Mouse (Mus musculus) embryonic stem cell, embryonic (primary cell): ENCODE results near the gene Xylt1.

Experiments used
- CTCF ChIA-PET, 4 experiments: fragments of 300-600 bp in 2 of 4; fragments of 350-600 bp in 2 of 4; sonication (Branson Sonifier 250); formaldehyde crosslinking; loops; one replicate each; lab custom pipeline; 2022; ENCODE audit warnings: inconsistent platforms in 2 of 4; lab: Charles Lee
- POLR2A ChIA-PET, 4 experiments: fragments of 300-600 bp in 2 of 4; fragments of 350-600 bp in 2 of 4; sonication (Branson Sonifier 250); formaldehyde crosslinking; loops; one replicate each; lab custom pipeline; 2022; ENCODE audit warnings: antibody characterized with exemption in 4 of 4, inconsistent platforms in 1 of 4; lab: Charles Lee

The Xylt1 gene

GRCm38 (mm10) chr7:117380418-117381187 is at the start of gene Xylt1:
Gene Xylt1, plus strand, starts transcription at chr7:117380979.
- CTCF ChIA-PET = interaction anchor here in 1 of 4 experiments (1.5 kb wide), 1 partner anchor 679 kb away, joined by 4 read pairs; no protein-coding TSS in a partner anchor

GRCm38 (mm10) chr7:117333936-117334335 is 46.8 kb upstream of the Xylt1 start:
- ChIA-PET CTCF (interaction anchor here in 2 of 4 experiments (0.6 kb wide), 2 partner anchors 338 to 723 kb away, joined by 6 read pairs; no protein-coding TSS in a partner anchor), POLR2A (no interaction called here)

More at GRCm38 (mm10) chr7:117380418-117381187, at the start of gene Xylt1:
- POLR2A ChIA-PET = interaction anchor here in 1 of 4 experiments (1.1 kb wide), 1 partner anchor 936 kb away, joined by 3 read pairs; no protein-coding TSS in a partner anchor

GRCm38 (mm10) chr7:117356316-117356715 is 24.5 kb upstream of the Xylt1 start:
- ChIA-PET POLR2A (no interaction called here), CTCF (no interaction called here)

GRCm38 (mm10) chr7:117357425-117358194 is 23.2 kb upstream of the Xylt1 start:
- POLR2A ChIA-PET = no interaction called here
- CTCF ChIA-PET = no interaction called here

- ChIA-PET CTCF (no interaction called here), POLR2A (interaction anchor here in 1 of 4 experiments (0.7 kb wide), 1 partner anchor 253 kb away, joined by 3 read pairs; no protein-coding TSS in a partner anchor)
Measured at GRCm38 (mm10) chr7:117361281-117361680, 19.5 kb upstream of the Xylt1 start.

GRCm38 (mm10) chr7:117362493-117362892 is 18.3 kb upstream of the Xylt1 start:
- POLR2A ChIA-PET = interaction anchor here in 2 of 4 experiments (0.6 kb wide), 2 partner anchors 9 to 188 kb away, joined by 3 to 4 read pairs; no protein-coding TSS in a partner anchor
- CTCF ChIA-PET = no interaction called here

- CTCF ChIA-PET = no interaction called here
- POLR2A ChIA-PET = no interaction called here
Measured at GRCm38 (mm10) chr7:117368647-117369289, 12.0 kb upstream of the Xylt1 start.

- ChIA-PET POLR2A (no interaction called here), CTCF (no interaction called here)
Measured at GRCm38 (mm10) chr7:117369290-117369941, 11.4 kb upstream of the Xylt1 start.

GRCm38 (mm10) chr7:117375886-117376309 is 4.9 kb upstream of the Xylt1 start:
- ChIA-PET CTCF (interaction anchor here in 2 of 4 experiments (0.6 to 1.2 kb wide), 5 partner anchors 54 to 674 kb away, joined by 3 to 5 read pairs (median 4); no protein-coding TSS in a partner anchor), POLR2A (no interaction called here)

- ChIA-PET CTCF (interaction anchor here (0.6 to 0.9 kb wide), 4 partner anchors 40 to 676 kb away, joined by 3 read pairs; no protein-coding TSS in a partner anchor), POLR2A (interaction anchor here in 2 of 4 experiments (0.6 to 0.7 kb wide), 2 partner anchors 76 to 532 kb away, joined by 3 to 5 read pairs; no protein-coding TSS in a partner anchor)
Measured at GRCm38 (mm10) chr7:117377138-117377537, 3.6 kb upstream of the Xylt1 start.

GRCm38 (mm10) chr7:117380036-117380417 is 752 bp upstream of the Xylt1 start:
- CTCF ChIA-PET = interaction anchor here in 1 of 4 experiments (1.5 kb wide), 1 partner anchor 678 kb away, joined by 4 read pairs; no protein-coding TSS in a partner anchor
- POLR2A ChIA-PET = interaction anchor here in 2 of 4 experiments (0.7 to 1.1 kb wide), 3 partner anchors 28 to 1214 kb away, joined by 3 to 5 read pairs (median 3); no protein-coding TSS in a partner anchor

- CTCF ChIA-PET = interaction anchor here in 1 of 4 experiments (0.5 kb wide), 1 partner anchor 676 kb away, joined by 3 read pairs; no protein-coding TSS in a partner anchor
Measured at GRCm38 (mm10) chr7:117381188-117381981, 606 bp downstream of the Xylt1 start.

GRCm38 (mm10) chr7:117382006-117382405 is 1.2 kb downstream of the Xylt1 start:
- POLR2A ChIA-PET = interaction anchor here in 3 of 4 experiments (0.6 to 2.2 kb wide), 10 partner anchors 9 to 748 kb away, joined by 3 to 7 read pairs (median 3); partner anchors contain the start of gene Arl6ip1 (in 1 of the 3)

More at GRCm38 (mm10) chr7:117381188-117381981, 606 bp downstream of the Xylt1 start:
- POLR2A ChIA-PET = interaction anchor here in 3 of 4 experiments (0.6 to 2.2 kb wide), 11 partner anchors 9 to 937 kb away, joined by 3 to 7 read pairs (median 3); partner anchors contain the start of gene Arl6ip1 (in 1 of the 3)

GRCm38 (mm10) chr7:117383147-117383940 is 2.6 kb downstream of the Xylt1 start:
- ChIA-PET POLR2A (interaction anchor here in 3 of 4 experiments (0.7 to 2.2 kb wide), 5 partner anchors 31 to 719 kb away, joined by 3 to 7 read pairs (median 3); no protein-coding TSS in a partner anchor), CTCF (interaction anchor here (0.5 to 1.5 kb wide), 16 partner anchors 16 to 1446 kb away, joined by 3 to 7 read pairs (median 3); no protein-coding TSS in a partner anchor)

More at GRCm38 (mm10) chr7:117382006-117382405, 1.2 kb downstream of the Xylt1 start:
- CTCF ChIA-PET = no interaction called here

- ChIA-PET CTCF (no interaction called here), POLR2A (interaction anchor here in 1 of 4 experiments (0.6 kb wide), 1 partner anchor 750 kb away, joined by 4 read pairs; no protein-coding TSS in a partner anchor)
Measured at GRCm38 (mm10) chr7:117386376-117386775, 5.6 kb downstream of the Xylt1 start.
